Mouse (Mus musculus) small intestine, adult 2 months (tissue): ENCODE results near the gene Bola1. TPM values are rescaled to one million over a fixed set of nuclear protein-coding genes. Genes with fewer than 3 reads are reported as not detected.
"Not testable (repeated sequence)": the region's sequence is repeated elsewhere in the genome, so short reads cannot be mapped to it uniquely, and the experiment has no call there.

ENCODE experiments used
- H3K27ac ChIP-seq: fragments of 200-500 bp; 2 replicates; pipeline ENCODE4 v1.5.1; 2012; ENCODE audit warnings: low read depth, low read length, control low read depth, inconsistent platforms; ENCODE audit not compliant: insufficient read depth
- H3K27me3 ChIP-seq: fragments of 200-500 bp; 2 replicates; pipeline ENCODE4 v1.6.1; 2012; ENCODE audit warnings: mild to moderate bottlenecking, moderate library complexity, low read length, inconsistent platforms; ENCODE audit not compliant: control insufficient read depth, insufficient read depth
- H3K36me3 ChIP-seq: fragments of 200-500 bp; 2 replicates; pipeline ENCODE4 v1.6.1; 2012; ENCODE audit warnings: mild to moderate bottlenecking, low read length, control low read depth, inconsistent platforms; ENCODE audit not compliant: control insufficient read depth, insufficient read depth
- H3K4me1 ChIP-seq: fragments of 200-500 bp; 2 replicates; pipeline ENCODE4 v1.6.1; 2012; ENCODE audit warnings: low read length, inconsistent platforms, mixed read lengths; ENCODE audit not compliant: control insufficient read depth, insufficient read depth, insufficient read length
- H3K4me3 ChIP-seq: fragments of 200-500 bp; 2 replicates; pipeline ENCODE4 v1.5.1; 2012; ENCODE audit warnings: low read depth, mild to moderate bottlenecking, control low read depth, inconsistent platforms, low read length, moderate library complexity
- CTCF ChIP-seq: fragments of 200-500 bp; IDR thresholded peaks from 2 replicates; pipeline ENCODE4 v1.5.1; 2012; ENCODE audit warnings: low read depth, mild to moderate bottlenecking, control low read depth, inconsistent platforms, low read length, moderate library complexity, mixed read lengths; ENCODE audit not compliant: insufficient replicate concordance, insufficient read length; ENCODE audit errors: extremely low read depth
- POLR2A ChIP-seq: fragments of 200-500 bp; IDR thresholded peaks from 2 replicates; pipeline ENCODE4 v1.6.1; 2012; ENCODE audit warnings: low read depth, mild to moderate bottlenecking, control low read depth, inconsistent platforms, low read length, moderate library complexity
- WGBS: fragments of 180-500 bp; shearing (Covaris S2); methylation state at CpG from one replicate; pipeline ENCODE4 v1.1.7; 2018; 5-methylcytosine and 5-hydroxymethylcytosine counted together
- polyA plus RNA-seq: library from polyadenylated mRNA; depleted of rRNA; stranded (reverse); fragments of >200 nt; gene quantifications from 2 replicates; pipeline ENCODE4 v1.2.3, GENCODE M21; 2012; rRNA removed

Gene Bola1
- polyA plus RNA-seq, result 62.0 and 66.0 TPM in 2 replicates

GRCm38 (mm10) chr3:96219661-96220130 lies at the start of gene Bola1, which contains the start of gene Hist2h2ab:
Bola1 (minus strand) TSS chr3:96219709.
Hist2h2ab (plus strand) TSS chr3:96219865.
- under 1% methylated on average over 37 of the region's 37 CpGs for WGBS
- no peaks in the 10 kb centered on the region for H3K36me3 ChIP-seq
- peaks cover 3% of the 10 kb centered on the region; the same call in 1 of the 2 replicates for H3K4me1 ChIP-seq
- H3K4me3 ChIP-seq, result peak within 1 kb of the TSS; percentile 80
- H3K27ac ChIP-seq, result peak within 1 kb of the TSS; percentile 99
- no peak for TF ChIP-seq CTCF
- peak; percentile 60; the same call in 1 of the 2 replicates for TF ChIP-seq POLR2A
- no peaks in the 10 kb centered on the region for H3K27me3 ChIP-seq

- Histone ChIP-seq H3K4me3 (peak overlapping the region; percentile 66), H3K27ac (peak overlapping the region; percentile 97)
- under 1% methylated on average over 18 of the region's 44 CpGs for WGBS
- not testable (repeated sequence) for H3K4me1 ChIP-seq, H3K36me3 ChIP-seq, H3K27me3 ChIP-seq
Measured at GRCm38 (mm10) chr3:96268776-96269378, 49.4 kb upstream of the Bola1 start.

GRCm38 (mm10) chr3:96268051-96268775 lies 48.7 kb upstream of the Bola1 start, which contains the start of gene Hist2h3b:
Hist2h3b (plus strand) TSS chr3:96268654.
- 9% methylated on average over 30 of the region's 30 CpGs for WGBS
- Histone ChIP-seq H3K27ac (peak within 1 kb of the TSS; percentile 97), H3K4me1 (peaks cover 2% of the 10 kb centered on the region; the same call in 1 of the 2 replicates), H3K36me3 (no peaks in the 10 kb centered on the region), H3K4me3 (peak within 1 kb of the TSS; percentile 68), H3K27me3 (no peaks in the 10 kb centered on the region)
- peak; percentile 94 for TF ChIP-seq POLR2A
- TF ChIP-seq CTCF, result no peak

GRCm38 (mm10) chr3:96267541-96267940 lies 48.0 kb upstream of the Bola1 start:
- Histone ChIP-seq H3K4me1 (peaks cover 2% of the 10 kb centered on the region; the same call in 1 of the 2 replicates), H3K4me3 (no peak overlapping the region), H3K36me3 (no peaks in the 10 kb centered on the region), H3K27ac (no peak overlapping the region), H3K27me3 (no peaks in the 10 kb centered on the region)
- WGBS, result 65% methylated on average over 4 of the region's 4 CpGs
- no peak for TF ChIP-seq POLR2A

- H3K4me1 ChIP-seq, result peaks cover 6% of the 10 kb centered on the region; the same call in 1 of the 2 replicates
- TF ChIP-seq CTCF, result no peak
- no peak for TF ChIP-seq POLR2A
- WGBS, result 81% methylated on average over 8 of the region's 8 CpGs
- no peak overlapping the region for H3K4me3 ChIP-seq
- H3K36me3 ChIP-seq, result no peaks in the 10 kb centered on the region
- H3K27me3 ChIP-seq, result no peaks in the 10 kb centered on the region
- H3K27ac ChIP-seq, result no peak overlapping the region
Measured at GRCm38 (mm10) chr3:96266132-96266710, 46.7 kb upstream of the Bola1 start.

GRCm38 (mm10) chr3:96264404-96264949 lies 45.0 kb upstream of the Bola1 start:
- WGBS, result 55% methylated on average over 7 of the region's 7 CpGs
- peak overlapping the region; percentile 97; the same call in 1 of the 2 replicates for H3K27ac ChIP-seq
- peaks cover 6% of the 10 kb centered on the region; the same call in 1 of the 2 replicates for H3K4me1 ChIP-seq
- no peaks in the 10 kb centered on the region for H3K27me3 ChIP-seq
- H3K4me3 ChIP-seq, result no peak overlapping the region
- no peaks in the 10 kb centered on the region for H3K36me3 ChIP-seq
- TF ChIP-seq CTCF (no peak), POLR2A (no peak)
